Mouse (Mus musculus) midbrain, embryonic 14.5 days (tissue): ENCODE results near the gene Epha10. TPM values are rescaled to one million over a fixed set of nuclear protein-coding genes. Genes with fewer than 3 reads are reported as not detected.

Source experiments
- ATAC-seq: fragments of 200-750 bp; cut with Nextera tagmentation; 2 replicates; pipeline ENCODE4 v1.8.0; 2017; ENCODE audit warnings: moderate number of reproducible peaks, moderate library complexity; ENCODE audit not compliant: low FRiP score, low TSS enrichment
- DNase-seq: peaks from one replicate; pipeline ENCODE4 v3.0.0-alpha.2; 2015
- H3K27ac ChIP-seq: fragments of 300-500 bp; sonication (generic); replicated peaks from 2 replicates; pipeline ENCODE4 v1.5.1; 2014; ENCODE audit warnings: mild to moderate bottlenecking, low read depth, low read length, moderate library complexity
- H3K27me3 ChIP-seq: fragments of 300-500 bp; sonication (generic); 2 replicates; pipeline ENCODE4 v1.6.1; 2014; ENCODE audit warnings: low read length, control low read depth, mixed read lengths; ENCODE audit not compliant: control insufficient read depth, insufficient read depth
- H3K36me3 ChIP-seq: fragments of 300-500 bp; sonication (generic); 2 replicates; pipeline ENCODE4 v1.6.1; 2014; ENCODE audit warnings: low read length, control low read depth; ENCODE audit not compliant: control insufficient read depth, insufficient read depth
- H3K4me1 ChIP-seq: fragments of 300-500 bp; sonication (generic); 2 replicates; pipeline ENCODE4 v1.6.1; 2014; ENCODE audit warnings: mild to moderate bottlenecking, antibody characterized with exemption, low read length, control low read depth; ENCODE audit not compliant: control insufficient read depth, insufficient read depth
- H3K4me2 ChIP-seq: fragments of 300-500 bp; sonication (generic); 2 replicates; pipeline ENCODE4 v1.6.1; 2014; ENCODE audit warnings: mild to moderate bottlenecking, low read length, moderate library complexity
- H3K4me3 ChIP-seq: fragments of 300-500 bp; sonication (generic); replicated peaks from 2 replicates; pipeline ENCODE4 v1.5.1; 2014; ENCODE audit warnings: low read depth, low read length
- H3K9ac ChIP-seq: fragments of 300-500 bp; sonication (generic); replicated peaks from 2 replicates; pipeline ENCODE4 v1.6.1; 2014; ENCODE audit warnings: mild to moderate bottlenecking, low read length, moderate library complexity
- H3K9me3 ChIP-seq: fragments of 300-500 bp; sonication (generic); 2 replicates; pipeline ENCODE4 v1.6.1; 2016; ENCODE audit warnings: low read length, control low read depth, mixed read lengths; ENCODE audit not compliant: control insufficient read depth
- WGBS: fragments of 180-500 bp; shearing (Covaris S2); extraction: QIAGEN DNeasy Blood & Tissue Kit; methylation state at CpG from one replicate; pipeline ENCODE4 v1.1.7; 2014; 5-methylcytosine and 5-hydroxymethylcytosine counted together
- polyA plus RNA-seq: library from polyadenylated mRNA; unstranded; fragments of >200 nt; fragmentation: Nextera tagmentation; extraction: Ambion mirVana; gene quantifications from 2 replicates; pipeline ENCODE4 v1.2.1, GENCODE M21; 2014

Epha10 gene
- polyA plus RNA-seq, 1 experiment from 2014 or later: 9.6 TPM

- Histone ChIP-seq H3K4me1 (peaks cover 1% of the 10 kb centered on the region; the same call in 1 of the 2 replicates), H3K9ac (no peak overlapping the region), H3K4me2 (no peak overlapping the region), H3K4me3 (no peak overlapping the region), H3K36me3 (no peaks in the 10 kb centered on the region), H3K27me3 (no peaks in the 10 kb centered on the region), H3K27ac (no peak overlapping the region), H3K9me3 (no peaks in the 10 kb centered on the region)
- 61% methylated on average over 7 of the region's 7 CpGs for WGBS
- no peak for DNase-seq
- no peak for ATAC-seq
These were observed 8.0 kb downstream of the Epha10 start for GRCm38 (mm10) chr4:124888702-124889101.

DNA sequence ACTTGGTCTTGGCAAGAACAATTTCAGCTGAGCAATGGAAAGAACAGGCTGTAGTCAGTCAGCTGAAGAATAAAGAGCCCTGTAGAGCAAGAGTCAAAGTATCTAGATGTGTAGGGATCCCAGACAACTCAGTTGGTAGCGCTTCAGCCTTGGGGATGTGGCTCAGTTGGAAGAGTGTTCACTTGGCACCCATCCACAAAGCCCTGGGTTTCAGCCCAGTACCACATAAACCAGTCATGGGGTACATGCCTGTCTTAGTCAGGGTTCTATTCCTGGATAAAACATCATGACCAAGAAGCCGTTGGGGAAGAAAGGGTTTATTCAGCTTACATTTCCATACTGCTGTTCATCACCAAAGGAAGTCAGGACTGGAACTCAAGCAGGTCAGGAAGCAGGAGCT lies 9.2 kb downstream of the Epha10 start:
- ATAC-seq: no peak
- DNase-seq: no peak
- H3K4me2 ChIP-seq: no peak overlapping the region
- no peaks in the 10 kb centered on the region for H3K36me3 ChIP-seq
- H3K9me3 ChIP-seq: no peaks in the 10 kb centered on the region
- no peak overlapping the region for H3K9ac ChIP-seq
- WGBS: 85% methylated on average over 2 of the region's 2 CpGs
- peaks cover 6% of the 10 kb centered on the region; the same call in 1 of the 2 replicates for H3K27me3 ChIP-seq
- H3K4me1 ChIP-seq: peaks cover 5% of the 10 kb centered on the region; the same call in 1 of the 2 replicates
- no peak overlapping the region for H3K27ac ChIP-seq
- H3K4me3 ChIP-seq: no peak overlapping the region

- H3K4me2 ChIP-seq: no peak overlapping the region
- H3K4me3 ChIP-seq: no peak overlapping the region
- no peak for ATAC-seq
- H3K9ac ChIP-seq: no peak overlapping the region
- no peaks in the 10 kb centered on the region for H3K9me3 ChIP-seq
- H3K27ac ChIP-seq: no peak overlapping the region
- no peak for DNase-seq
- H3K27me3 ChIP-seq: peaks cover 11% of the 10 kb centered on the region
- peaks cover 5% of the 10 kb centered on the region; the same call in 1 of the 2 replicates for H3K4me1 ChIP-seq
- H3K36me3 ChIP-seq: no peaks in the 10 kb centered on the region
- WGBS: 85% methylated on average over 5 of the region's 5 CpGs
These were observed 10.1 kb downstream of the Epha10 start for GRCm38 (mm10) chr4:124890831-124891230.

DNA sequence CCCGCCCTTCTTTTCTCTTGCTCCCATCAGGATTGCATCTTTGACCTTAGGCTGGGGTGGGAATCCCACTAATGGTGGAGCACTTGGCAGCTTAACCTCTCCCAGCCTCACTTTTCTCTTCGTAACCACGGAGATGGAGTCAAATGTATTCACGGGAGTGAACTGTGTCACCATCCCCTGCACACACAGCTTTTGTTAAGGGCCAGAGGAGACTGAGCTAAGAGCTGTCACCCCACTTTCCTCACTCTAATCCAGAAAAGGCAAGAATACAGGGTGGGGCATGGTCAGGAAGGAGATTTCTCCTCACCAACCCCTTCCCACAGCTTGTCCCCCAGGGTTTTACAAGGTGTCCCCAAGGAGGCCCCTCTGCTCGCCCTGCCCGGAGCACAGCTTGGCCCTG lies 13.1 kb downstream of the Epha10 start:
- no peak for DNase-seq
- Histone ChIP-seq H3K4me3 (peak overlapping the region; percentile 45; the same call in 1 of the 2 replicates), H3K36me3 (no peaks in the 10 kb centered on the region), H3K27me3 (peaks cover 19% of the 10 kb centered on the region), H3K4me1 (peaks cover 15% of the 10 kb centered on the region), H3K27ac (no peak overlapping the region), H3K9ac (no peak overlapping the region), H3K9me3 (no peaks in the 10 kb centered on the region), H3K4me2 (peak overlapping the region; percentile 78)
- no peak; the same call in 1 of the 2 replicates for ATAC-seq
- 18% methylated on average over 6 of the region's 6 CpGs for WGBS

GRCm38 (mm10) chr4:124894508-124895428 lies 14.1 kb downstream of the Epha10 start:
- H3K4me3 ChIP-seq: peak overlapping the region; percentile 45
- H3K27me3 ChIP-seq: peaks cover 19% of the 10 kb centered on the region
- ATAC-seq (peak; percentile 80), DNase-seq (peak; percentile 86)
- peaks cover 21% of the 10 kb centered on the region for H3K4me1 ChIP-seq
- WGBS: 1% methylated on average over 83 of the region's 83 CpGs
- H3K9me3 ChIP-seq: no peaks in the 10 kb centered on the region
- peak overlapping the region; percentile 78 for H3K4me2 ChIP-seq
- no peaks in the 10 kb centered on the region for H3K36me3 ChIP-seq
- H3K9ac ChIP-seq: peak overlapping the region; percentile 68
- peak overlapping the region; percentile 13; the same call in 1 of the 2 replicates for H3K27ac ChIP-seq

- Histone ChIP-seq H3K4me3 (no peak overlapping the region), H3K36me3 (no peaks in the 10 kb centered on the region), H3K9ac (no peak overlapping the region; the same call in 1 of the 2 replicates), H3K4me1 (peaks cover 27% of the 10 kb centered on the region), H3K4me2 (no peak overlapping the region), H3K9me3 (no peaks in the 10 kb centered on the region), H3K27ac (0 out of 2 replicates have a peak overlapping the region, but pooled peaks have one; percentile 32), H3K27me3 (peaks cover 19% of the 10 kb centered on the region)
- ATAC-seq: no peak
- WGBS: 5% methylated on average over 10 of the region's 10 CpGs
- peak; percentile 47 for DNase-seq
These were observed 17.7 kb downstream of the Epha10 start for GRCm38 (mm10) chr4:124898428-124898827.

- no peak for DNase-seq
- Histone ChIP-seq H3K4me3 (no peak overlapping the region), H3K27ac (no peak overlapping the region), H3K27me3 (peaks cover 13% of the 10 kb centered on the region), H3K9ac (no peak overlapping the region), H3K36me3 (no peaks in the 10 kb centered on the region), H3K4me1 (peaks cover 22% of the 10 kb centered on the region), H3K9me3 (no peaks in the 10 kb centered on the region), H3K4me2 (no peak overlapping the region)
- no peak for ATAC-seq
- WGBS: 57% methylated on average over 5 of the region's 5 CpGs
These were observed 19.2 kb downstream of the Epha10 start for GRCm38 (mm10) chr4:124899906-124900305.

- H3K9me3 ChIP-seq: no peaks in the 10 kb centered on the region
- no peaks in the 10 kb centered on the region for H3K27me3 ChIP-seq
- 75% methylated on average over 4 of the region's 4 CpGs for WGBS
- H3K9ac ChIP-seq: no peak overlapping the region
- ATAC-seq (no peak), DNase-seq (peak; percentile 20)
- peaks cover 29% of the 10 kb centered on the region for H3K4me1 ChIP-seq
- no peaks in the 10 kb centered on the region for H3K36me3 ChIP-seq
- no peak overlapping the region for H3K4me3 ChIP-seq
- H3K4me2 ChIP-seq: no peak overlapping the region
- peak overlapping the region; percentile 91 for H3K27ac ChIP-seq
These were observed 24.7 kb downstream of the Epha10 start for GRCm38 (mm10) chr4:124905417-124905816.
